Mouse (Mus musculus) heart, adult 2 months (tissue): ENCODE results near the gene Plekha5.

ENCODE experiments used
- CTCF ChIP-seq: fragments of 200-600 bp; IDR thresholded peaks from 2 replicates; pipeline ENCODE4 v1.8.1; 2022; ENCODE audit warnings: antibody characterized with exemption, mild to moderate bottlenecking, moderate library complexity
- EP300 ChIP-seq: fragments of 200-500 bp; IDR thresholded peaks from 2 replicates; pipeline ENCODE4 v1.6.1; 2011; ENCODE audit warnings: low read depth, low read length, control low read depth; ENCODE audit not compliant: insufficient read depth
- POLR2A ChIP-seq: fragments of 200-500 bp; IDR thresholded peaks from 2 replicates; pipeline ENCODE4 v1.6.1; 2011; ENCODE audit warnings: mild to moderate bottlenecking, low read depth, low read length, control low read depth; ENCODE audit not compliant: insufficient read depth

- no peak for TF ChIP-seq EP300
- TF ChIP-seq CTCF, result no peak
- no peak for TF ChIP-seq POLR2A
These were observed 122.9 kb downstream of the Plekha5 start for GRCm38 (mm10) chr6:140546648-140547201.
